Mouse (Mus musculus) large intestine, adult 2 months (tissue): ENCODE results near the gene Dgki. TPM values are rescaled to one million over a fixed set of nuclear protein-coding genes. Genes with fewer than 3 reads are reported as not detected.
A peak's percentile ranks its signal among the peaks of the same experiment; 100 is the strongest.

ENCODE experiments used
- DNase-seq: peaks from one replicate; pipeline ENCODE4 v3.0.0-alpha.2; 2012; ENCODE audit warnings: low read depth, low spot score
- WGBS: fragments of 180-500 bp; shearing (Covaris S2); methylation state at CpG from one replicate; pipeline ENCODE4 v1.1.7; 2018; 5-methylcytosine and 5-hydroxymethylcytosine counted together
- polyA plus RNA-seq: library from polyadenylated mRNA; depleted of rRNA; stranded (reverse); fragments of >200 nt; gene quantifications from 2 replicates; pipeline ENCODE4 v1.2.3, GENCODE M21; 2012

Dgki gene
- polyA plus RNA-seq, 1 experiment, result 0.17 TPM

DNA sequence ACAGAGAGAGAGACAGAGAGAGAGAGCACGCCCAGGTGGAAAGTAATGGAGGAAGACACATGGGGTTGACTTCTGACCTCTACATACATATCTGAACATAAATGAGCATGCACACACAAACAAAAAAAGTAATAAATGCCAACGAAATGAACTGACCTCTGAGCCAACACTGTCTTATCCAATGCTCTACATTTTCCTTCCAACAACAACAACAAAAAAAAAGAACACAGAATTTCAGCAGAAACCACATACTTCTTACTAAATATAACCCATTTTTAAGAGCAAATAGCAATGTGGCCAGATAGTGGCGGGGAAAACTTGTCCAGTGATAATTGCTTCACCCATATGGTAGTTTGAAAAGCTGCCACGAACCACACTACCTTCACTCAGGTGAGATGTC, 255.2 kb downstream of the Dgki start:
- WGBS, result 58% methylated on average over 4 of the region's 4 CpGs
- no peak for DNase-seq

GRCm38 (mm10) chr6:37038444-37038843, 261.5 kb downstream of the Dgki start:
- DNase-seq, result no peak
- WGBS, result 59% methylated on average over 8 of the region's 8 CpGs

- WGBS, result 69% methylated on average over 11 of the region's 11 CpGs
- no peak for DNase-seq
Measured at GRCm38 (mm10) chr6:37037115-37037908, 262.7 kb downstream of the Dgki start.

DNA sequence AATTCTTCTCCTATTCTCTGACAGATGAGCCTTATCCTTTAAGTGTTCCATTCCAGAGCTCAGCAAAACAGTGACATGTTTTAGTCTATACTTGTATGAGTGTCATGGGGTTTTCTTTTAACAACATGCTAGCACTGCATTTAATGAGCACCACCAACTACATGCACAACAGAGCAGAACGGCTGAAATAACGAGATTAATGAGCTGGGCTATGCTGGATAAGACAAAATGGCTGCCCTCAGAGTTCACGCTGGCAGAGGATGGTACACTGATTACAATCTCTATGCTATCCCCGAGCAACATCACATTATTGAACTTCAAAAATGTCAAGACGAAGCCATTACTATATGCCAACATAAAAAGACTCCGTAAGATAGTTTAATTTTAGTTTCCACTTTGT, 264.3 kb downstream of the Dgki start:
- DNase-seq, result no peak
- WGBS, result 86% methylated on average over 6 of the region's 6 CpGs

DNA sequence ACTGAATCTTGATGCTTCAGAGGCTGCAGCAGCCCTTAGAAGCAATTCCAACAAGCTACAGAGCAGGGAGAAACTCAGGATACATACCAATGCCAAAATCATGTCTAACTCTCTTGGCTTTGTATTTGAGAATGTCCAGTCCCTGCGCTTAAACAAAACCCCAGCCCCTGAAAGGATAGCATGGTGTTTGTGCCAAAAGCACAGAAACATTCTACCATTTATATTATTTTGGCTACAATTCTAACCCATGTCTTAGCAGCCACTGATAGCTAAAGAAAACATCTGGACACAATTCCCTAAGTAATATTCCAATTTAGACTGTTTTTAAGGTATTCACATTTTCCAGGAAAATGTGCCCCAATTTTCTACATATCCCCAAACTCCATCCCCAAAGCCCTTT, 269.0 kb downstream of the Dgki start:
- DNase-seq, result no peak
- 69% methylated on average over 1 of the region's 1 CpGs for WGBS

- DNase-seq, result no peak
- 69% methylated on average over 2 of the region's 2 CpGs for WGBS
Measured at GRCm38 (mm10) chr6:37030402-37030801, 269.6 kb downstream of the Dgki start.

GRCm38 (mm10) chr6:37028841-37029240, 271.1 kb downstream of the Dgki start:
- WGBS, result 70% methylated on average over 6 of the region's 6 CpGs
- no peak for DNase-seq

GRCm38 (mm10) chr6:37028300-37028699, 271.7 kb downstream of the Dgki start:
- WGBS, result 88% methylated on average over 2 of the region's 2 CpGs
- no peak for DNase-seq

DNA sequence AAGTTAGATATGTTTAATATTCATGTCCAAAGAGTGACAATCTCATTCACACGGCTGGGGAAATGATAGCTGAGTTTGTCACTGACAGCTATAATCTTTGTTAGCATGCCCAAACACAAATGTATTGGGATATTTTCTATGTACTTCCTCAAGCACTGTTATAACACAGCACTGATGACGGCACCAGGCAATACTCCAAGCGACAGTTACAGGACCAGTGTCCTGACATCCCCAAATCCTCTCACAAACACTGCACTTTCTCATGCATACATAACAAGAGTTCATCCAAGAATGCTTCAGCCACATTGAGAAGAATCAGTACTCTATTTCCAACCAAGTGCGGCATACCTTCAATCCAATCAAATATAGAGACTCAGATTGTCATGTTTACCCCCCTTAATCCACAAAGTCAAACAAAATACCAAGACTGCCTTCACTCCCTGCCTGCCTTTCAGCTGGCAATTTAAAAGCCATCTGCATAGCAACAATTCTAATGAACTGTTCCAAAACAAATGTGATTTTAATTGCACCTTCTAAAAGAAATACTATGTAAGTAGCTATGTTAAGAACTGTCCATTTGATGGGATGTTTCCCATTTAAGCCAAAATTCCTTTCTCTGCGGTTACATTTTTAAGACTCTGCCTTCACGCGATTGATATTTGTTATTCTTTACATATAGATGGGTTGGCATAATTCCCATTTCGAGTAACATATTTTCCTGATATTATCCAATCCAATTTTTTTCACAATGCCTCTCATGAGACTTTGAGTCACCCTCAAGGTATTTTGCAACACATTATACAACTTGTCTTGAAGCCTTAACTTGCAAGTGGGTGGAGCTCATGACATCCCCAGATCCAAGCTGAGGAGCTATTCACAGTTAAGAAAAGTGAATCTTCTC, 273.4 kb downstream of the Dgki start:
- no peak for DNase-seq
- 65% methylated on average over 8 of the region's 8 CpGs for WGBS

DNA sequence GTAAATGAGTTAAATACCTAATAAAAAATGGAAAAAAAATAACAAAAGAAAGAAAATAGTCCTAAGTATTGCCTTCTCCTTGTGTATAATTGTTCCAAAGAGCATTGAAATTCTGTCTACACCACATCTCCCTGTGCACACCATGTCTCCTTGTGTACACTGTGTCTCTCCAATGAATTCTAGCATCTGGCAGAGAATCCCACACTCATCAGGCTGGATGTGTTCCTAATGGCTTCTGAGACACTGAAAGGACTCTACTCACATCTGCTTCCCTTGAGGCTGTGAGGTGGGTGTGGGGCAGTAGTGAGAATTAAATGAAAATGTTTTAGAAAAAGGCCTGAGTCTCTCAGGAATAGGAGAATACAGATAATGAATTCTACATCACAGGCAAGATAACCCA, 283.9 kb downstream of the Dgki start:
- no peak for DNase-seq

DNA sequence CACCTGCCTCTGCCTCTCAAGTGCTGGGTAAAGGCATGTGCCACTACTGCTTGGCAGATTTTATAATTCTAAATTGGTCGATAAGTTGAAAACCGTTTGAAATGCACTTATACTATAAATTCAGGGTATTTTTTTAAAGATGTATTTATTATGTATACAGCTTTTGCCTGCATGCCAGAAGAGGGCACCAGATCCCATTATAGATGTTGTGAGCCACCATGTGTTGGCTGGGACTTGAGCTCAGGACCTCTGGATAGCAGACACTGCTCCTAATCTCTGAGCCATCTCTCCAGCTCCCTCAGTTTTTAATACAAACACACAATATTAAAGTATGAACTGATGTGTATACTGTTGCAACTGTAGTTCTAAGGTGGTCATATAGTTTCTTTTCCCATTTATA, 288.4 kb downstream of the Dgki start:
- WGBS, result 82% methylated on average over 2 of the region's 2 CpGs
- no peak for DNase-seq

- DNase-seq, result no peak
- WGBS, result 58% methylated on average over 4 of the region's 4 CpGs
Measured at GRCm38 (mm10) chr6:37007573-37007972, 292.4 kb downstream of the Dgki start.

DNA sequence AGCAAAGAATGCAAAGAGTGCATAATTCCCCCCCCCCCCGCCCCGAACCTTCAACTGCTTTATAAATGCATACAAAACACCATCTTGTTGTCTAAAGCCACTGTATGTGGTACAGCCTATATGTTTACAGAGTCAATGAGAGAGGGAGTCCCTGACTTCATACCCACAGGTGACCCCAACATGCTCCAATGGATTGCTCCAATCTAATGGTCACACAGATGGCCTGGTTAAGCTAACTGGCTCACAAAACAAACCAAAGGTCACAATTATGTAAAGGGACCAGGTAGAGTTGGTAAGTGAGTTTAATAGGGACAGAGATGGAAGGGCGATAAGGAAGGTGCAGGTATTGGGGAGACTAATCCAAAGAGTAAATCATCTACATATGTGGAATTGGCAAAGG, 295.1 kb downstream of the Dgki start:
- no peak for DNase-seq

DNA sequence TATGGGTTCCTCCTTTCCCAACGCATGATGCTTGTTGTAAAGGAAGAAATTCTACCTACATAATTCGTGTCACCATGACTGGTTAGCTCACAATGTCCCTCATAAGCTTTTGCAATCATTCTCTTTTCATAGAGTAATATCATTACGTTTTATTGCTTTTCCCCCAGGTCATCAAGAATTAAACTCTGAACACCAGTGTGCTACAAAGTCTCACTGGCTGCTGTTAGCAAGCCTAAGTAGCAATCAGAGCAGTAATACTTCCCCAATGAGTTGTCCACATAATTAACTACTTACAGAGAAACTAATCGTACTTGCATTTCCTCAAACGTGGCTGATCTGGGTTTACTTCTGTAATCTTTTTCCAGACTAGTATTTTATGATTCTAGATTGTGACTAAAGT, 296.7 kb downstream of the Dgki start:
- 36% methylated on average over 5 of the region's 5 CpGs for WGBS
- DNase-seq, result no peak

More for the DNA sequence above, 295.1 kb downstream of the Dgki start:
- 48% methylated on average over 3 of the region's 3 CpGs for WGBS

DNA sequence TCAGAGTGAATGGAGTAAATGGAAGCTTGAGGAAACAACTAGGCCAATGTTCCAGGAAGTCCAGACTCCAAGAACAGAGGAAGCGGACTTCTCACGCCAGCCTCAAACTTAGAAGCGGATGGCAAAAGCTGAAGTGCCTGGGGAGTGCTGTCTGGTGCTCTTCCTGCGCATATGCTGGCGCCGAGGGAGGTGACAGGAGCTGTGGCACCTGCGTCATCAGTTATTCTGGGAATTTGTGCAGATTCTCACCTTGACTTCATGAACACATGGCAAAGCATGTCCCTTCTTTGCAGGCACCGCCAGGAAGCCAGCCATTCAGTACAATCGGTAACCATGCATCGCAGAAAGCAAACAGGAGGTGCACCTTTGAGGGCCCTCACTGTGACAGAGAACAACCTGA, 301.0 kb downstream of the Dgki start:
- WGBS, result 89% methylated on average over 10 of the region's 10 CpGs
- no peak for DNase-seq

DNA sequence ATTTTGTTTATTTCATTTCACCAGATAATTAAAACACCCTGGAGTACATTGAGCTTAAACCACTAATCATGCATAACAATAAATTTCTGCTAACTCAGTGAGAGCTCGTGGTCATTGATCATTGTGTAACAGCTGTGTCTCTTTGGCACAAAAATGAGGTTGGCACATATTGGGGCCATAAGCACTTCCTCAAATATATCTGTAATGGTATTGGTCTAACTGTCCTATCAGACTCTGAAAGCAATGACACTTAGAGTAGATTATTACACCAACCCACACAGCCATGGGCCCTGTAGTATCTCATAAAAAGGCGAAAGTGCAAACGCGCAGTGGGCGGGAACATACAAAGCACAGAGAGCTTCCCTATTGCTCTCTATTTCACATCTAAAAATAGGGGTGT, 305.7 kb downstream of the Dgki start:
- no peak for DNase-seq
- 44% methylated on average over 5 of the region's 5 CpGs for WGBS

GRCm38 (mm10) chr6:36990186-36990585, 309.8 kb downstream of the Dgki start:
- DNase-seq, result no peak
- WGBS, result 73% methylated on average over 3 of the region's 3 CpGs

GRCm38 (mm10) chr6:36988800-36989199, 311.2 kb downstream of the Dgki start:
- no peak for DNase-seq
- 95% methylated on average over 3 of the region's 3 CpGs for WGBS

DNA sequence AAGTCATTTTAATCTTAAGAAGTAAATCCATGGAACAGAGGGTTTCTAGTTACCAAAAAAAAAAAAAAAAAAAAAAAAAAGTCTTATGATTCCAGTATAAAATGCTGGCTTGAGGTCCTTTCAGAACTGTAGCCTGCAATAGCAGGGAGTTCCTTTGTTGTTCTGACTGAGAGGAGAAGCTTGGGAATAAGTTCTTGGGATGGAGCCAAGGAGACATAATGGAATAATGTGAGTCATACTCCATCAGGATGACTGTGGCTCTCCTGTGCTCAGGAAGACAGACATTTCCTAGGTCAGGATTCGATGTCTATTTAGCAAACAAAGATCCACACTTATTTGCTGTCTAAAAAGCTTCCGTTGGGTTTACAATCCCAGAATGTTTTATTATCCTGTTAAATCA, 318.3 kb downstream of the Dgki start:
- WGBS, result 9% methylated on average over 2 of the region's 2 CpGs
- peak; percentile 40 for DNase-seq

DNA sequence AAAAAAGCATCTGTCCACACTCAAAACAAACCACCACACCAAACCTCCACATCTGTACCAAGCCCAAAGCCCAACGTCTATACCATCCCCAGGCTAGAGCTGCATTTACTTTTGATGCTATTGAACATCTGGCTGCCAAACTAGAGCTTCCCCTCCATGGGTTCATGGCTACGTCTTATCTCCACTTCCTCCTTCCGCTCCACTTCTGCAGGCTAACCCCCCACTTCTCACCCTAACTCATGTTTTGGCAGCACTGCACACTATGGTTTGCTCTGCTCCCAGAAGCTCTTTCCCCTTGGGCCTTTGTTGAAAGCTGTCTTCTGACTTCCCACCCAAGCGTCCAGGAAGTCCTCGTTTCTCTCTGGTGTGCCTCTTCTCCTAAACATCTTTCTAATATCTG, 319.5 kb downstream of the Dgki start:
- 80% methylated on average over 5 of the region's 5 CpGs for WGBS
- no peak for DNase-seq

- DNase-seq, result no peak
- WGBS, result 83% methylated on average over 1 of the region's 1 CpGs
Measured at GRCm38 (mm10) chr6:36978176-36978575, 321.8 kb downstream of the Dgki start.
